Mouse (Mus musculus): ENCODE data around the gene Tmem210. TPM values are rescaled to one million over a fixed set of nuclear protein-coding genes. Genes with fewer than 3 reads are reported as not detected.

The Tmem210 gene
- polyA plus RNA-seq, 1 experiment from 2014 or later: not detected

DNA sequence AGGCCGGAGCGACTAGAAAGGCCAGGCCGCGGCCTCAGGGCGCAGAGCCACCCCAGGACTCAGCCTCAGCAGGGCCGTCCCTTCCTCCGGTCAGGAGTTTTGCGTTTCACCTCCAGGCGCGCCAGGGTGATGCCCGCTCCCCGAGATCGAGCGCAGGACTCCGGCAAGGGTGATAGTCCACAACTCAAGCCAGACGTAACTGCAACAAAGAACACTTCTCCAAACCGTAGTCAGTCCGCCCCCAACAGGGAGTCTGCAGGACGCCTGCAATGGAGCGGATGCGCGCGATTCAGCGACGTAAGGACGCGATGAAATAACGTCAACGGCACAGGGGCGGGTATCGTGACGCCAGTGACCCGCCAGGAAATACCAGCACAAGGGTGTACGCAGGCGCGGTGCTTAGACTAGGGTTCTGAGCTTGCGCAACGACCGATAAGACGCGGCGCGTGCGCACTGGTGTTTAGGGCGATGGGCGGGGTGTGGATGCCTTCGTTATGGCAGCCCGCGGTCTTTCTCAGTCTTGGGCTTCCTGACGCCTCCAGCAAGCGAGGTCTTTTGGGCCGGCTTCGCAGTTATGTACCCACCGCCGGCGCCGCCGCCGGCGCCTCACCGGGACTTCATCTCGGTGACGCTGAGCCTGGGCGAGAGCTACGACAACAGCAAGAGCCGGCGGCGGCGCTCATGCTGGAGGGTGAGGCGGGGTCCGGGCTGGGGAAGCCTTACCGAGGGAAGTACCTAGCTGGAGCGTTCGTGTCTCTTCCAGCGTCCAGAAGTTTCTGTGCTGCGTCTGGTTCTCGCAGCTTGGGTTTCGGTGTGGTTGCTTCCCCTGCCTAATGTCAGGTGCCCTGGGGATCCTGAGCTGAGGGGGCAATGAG lies 44.6 kb downstream of the Tmem210 start, which contains the start of gene Man1b1:
Gene Man1b1, plus strand, starts transcription at position 53 of the 875 bp plus-strand sequence.
- Histone ChIP-seq H3K4me1 (ENCODE audit: insufficient read depth) (peaks cover 18% of the 10 kb centered on the region), H3K4me2 (ENCODE audit: low read depth, low read length) (peak within 1 kb of the TSS; percentile 96), H3K36me3 (replicated peaks; ENCODE audit: insufficient read depth, low read length) (peaks cover 24% of the 10 kb centered on the region), H3K27ac (ENCODE audit: low read depth) (peak within 1 kb of the TSS; percentile 79), H3K9me3 (ENCODE audit: low read length) (no peaks in the 10 kb centered on the region), H3K9ac (replicated peaks) (peak within 1 kb of the TSS; percentile 86), H3K27me3 (ENCODE audit: insufficient read depth, low read length) (no peaks in the 10 kb centered on the region), H3K4me3 (ENCODE audit: low read depth, low read length) (peak within 1 kb of the TSS; percentile 80)
- under 1% methylated on average over 78 of the region's 78 CpGs for WGBS (ENCODE audit: insufficient replicate concordance)
- TF ChIP-seq EP300 (IDR thresholded peaks at IDR 0.05; ENCODE audit: low read depth): no peak
- peak; percentile 56 for TF ChIP-seq CTCF (IDR thresholded peaks at IDR 0.05; ENCODE audit: low read depth)
- peak; percentile 96 for ATAC-seq
- DNase-seq: peak; percentile 100

DNA sequence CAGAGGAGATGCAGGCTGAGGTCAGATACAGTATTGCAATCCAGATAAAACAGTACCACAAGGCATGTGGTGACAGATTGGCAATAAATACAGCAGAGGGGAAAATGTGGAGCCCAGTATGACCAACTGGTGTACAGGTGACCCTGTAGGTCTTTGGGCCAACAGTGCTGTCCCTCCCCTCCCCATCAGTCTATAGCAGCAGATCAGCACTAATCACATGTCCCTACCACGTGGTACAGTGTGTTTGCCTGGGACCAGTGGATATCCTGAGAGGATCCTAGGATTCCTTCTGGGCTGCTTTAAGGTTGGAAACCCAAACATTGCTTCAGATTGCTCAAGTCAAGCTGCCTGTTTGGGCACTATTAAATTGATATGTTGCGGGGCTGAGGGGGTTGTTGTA lies 45.6 kb downstream of the Tmem210 start:
- WGBS (ENCODE audit: insufficient replicate concordance): 73% methylated on average over 2 of the region's 2 CpGs
- DNase-seq (no peak), ATAC-seq (no peak)
- peaks cover 29% of the 10 kb centered on the region for H3K36me3 ChIP-seq (replicated peaks; ENCODE audit: insufficient read depth, low read length)
- peak overlapping the region; percentile 96 for H3K4me2 ChIP-seq (ENCODE audit: low read depth, low read length)
- peak overlapping the region; percentile 80 for H3K4me3 ChIP-seq (ENCODE audit: low read depth, low read length)
- TF ChIP-seq EP300 (IDR thresholded peaks at IDR 0.05; ENCODE audit: low read depth) (no peak), CTCF (IDR thresholded peaks at IDR 0.05; ENCODE audit: low read depth) (no peak)
- H3K27me3 ChIP-seq (ENCODE audit: insufficient read depth, low read length): no peaks in the 10 kb centered on the region
- peaks cover 18% of the 10 kb centered on the region for H3K4me1 ChIP-seq (ENCODE audit: insufficient read depth)
- H3K9me3 ChIP-seq (ENCODE audit: low read length): no peaks in the 10 kb centered on the region
- peak overlapping the region; percentile 86 for H3K9ac ChIP-seq (replicated peaks)
- peak overlapping the region; percentile 69; the same call in 1 of the 2 replicates for H3K27ac ChIP-seq (ENCODE audit: low read depth)

GRCm38 (mm10) chr2:25338303-25338702 lies 50.4 kb downstream of the Tmem210 start:
- ATAC-seq (no peak), DNase-seq (no peak)
- Histone ChIP-seq H3K4me1 (ENCODE audit: insufficient read depth) (peaks cover 4% of the 10 kb centered on the region), H3K4me3 (ENCODE audit: low read depth, low read length) (no peak overlapping the region), H3K27me3 (ENCODE audit: insufficient read depth, low read length) (no peaks in the 10 kb centered on the region), H3K9me3 (ENCODE audit: low read length) (no peaks in the 10 kb centered on the region), H3K4me2 (ENCODE audit: low read depth, low read length) (no peak overlapping the region), H3K9ac (replicated peaks) (no peak overlapping the region), H3K36me3 (replicated peaks; ENCODE audit: insufficient read depth, low read length) (peaks cover 52% of the 10 kb centered on the region), H3K27ac (ENCODE audit: low read depth) (no peak overlapping the region)
- WGBS (ENCODE audit: insufficient replicate concordance): 87% methylated on average over 6 of the region's 6 CpGs
- TF ChIP-seq CTCF (IDR thresholded peaks at IDR 0.05; ENCODE audit: low read depth): no peak
- TF ChIP-seq EP300 (IDR thresholded peaks at IDR 0.05; ENCODE audit: low read depth): no peak

Other genes with a start within 250 kb of the Tmem210 start
- 29.0 and 32.1 TPM in 2 replicates for gene Nsmf, start 233.8 kb upstream of the Tmem210 start, polyA plus RNA-seq (2015; fragmentation: Nextera tagmentation; extraction: Ambion mirVana)
- gene Entpd8, start 207.8 kb upstream of the Tmem210 start, polyA plus RNA-seq (2015; fragmentation: Nextera tagmentation; extraction: Ambion mirVana): 23.8 and 25.9 TPM in 2 replicates
- 0.52 and 0.59 TPM in 2 replicates for gene Noxa1, start 193.0 kb upstream of the Tmem210 start, polyA plus RNA-seq (2015; fragmentation: Nextera tagmentation; extraction: Ambion mirVana)
- gene Nrarp, start 107.4 kb upstream of the Tmem210 start, polyA plus RNA-seq (2015; fragmentation: Nextera tagmentation; extraction: Ambion mirVana): 1.3 and 1.7 TPM in 2 replicates
- 5.4 and 6.0 TPM in 2 replicates for gene Tor4a, start 91.3 kb upstream of the Tmem210 start, polyA plus RNA-seq (2015; fragmentation: Nextera tagmentation; extraction: Ambion mirVana)
- gene Nelfb, start 76.7 kb upstream of the Tmem210 start, polyA plus RNA-seq (2015; fragmentation: Nextera tagmentation; extraction: Ambion mirVana): 19.3 and 22.3 TPM in 2 replicates
- gene Stpg3, start 73.5 kb upstream of the Tmem210 start, polyA plus RNA-seq (2015; fragmentation: Nextera tagmentation; extraction: Ambion mirVana): not detected in 2 replicates
- not detected in 2 replicates for gene Fam166a, start 69.4 kb upstream of the Tmem210 start, polyA plus RNA-seq (2015; fragmentation: Nextera tagmentation; extraction: Ambion mirVana)
- gene Tubb4b, start 63.4 kb upstream of the Tmem210 start, polyA plus RNA-seq (2015; fragmentation: Nextera tagmentation; extraction: Ambion mirVana): 263 and 294 TPM in 2 replicates
- gene Slc34a3, start 53.8 kb upstream of the Tmem210 start, polyA plus RNA-seq (2015; fragmentation: Nextera tagmentation; extraction: Ambion mirVana): not detected in 2 replicates
- not detected in 2 replicates for gene Rnf224, start 51.4 kb upstream of the Tmem210 start, polyA plus RNA-seq (2015; fragmentation: Nextera tagmentation; extraction: Ambion mirVana)
- 0.11 TPM in 1 of 2 replicates, not detected in the other for gene Rnf208, start 45.9 kb upstream of the Tmem210 start, polyA plus RNA-seq (2015; fragmentation: Nextera tagmentation; extraction: Ambion mirVana)
- gene Cysrt1, start 45.7 kb upstream of the Tmem210 start, polyA plus RNA-seq (2015; fragmentation: Nextera tagmentation; extraction: Ambion mirVana): not detected in 2 replicates
- gene AL732309.1, start 41.3 kb upstream of the Tmem210 start, polyA plus RNA-seq (2015; fragmentation: Nextera tagmentation; extraction: Ambion mirVana): 1.2 and 1.4 TPM in 2 replicates
- gene Tmem203, start 32.7 kb upstream of the Tmem210 start, polyA plus RNA-seq (2015; fragmentation: Nextera tagmentation; extraction: Ambion mirVana): 34.0 and 37.1 TPM in 2 replicates
- gene Tprn, start 25.5 kb upstream of the Tmem210 start, polyA plus RNA-seq (2015; fragmentation: Nextera tagmentation; extraction: Ambion mirVana): 5.3 TPM in 2 replicates
- gene Ssna1, start 15.7 kb upstream of the Tmem210 start, polyA plus RNA-seq (2015; fragmentation: Nextera tagmentation; extraction: Ambion mirVana): 77.2 and 81.7 TPM in 2 replicates
- 19.8 and 22.8 TPM in 2 replicates for gene Anapc2, start 15.7 kb upstream of the Tmem210 start, polyA plus RNA-seq (2015; fragmentation: Nextera tagmentation; extraction: Ambion mirVana)
- not detected in 2 replicates for gene Lrrc26, start 1.8 kb downstream of the Tmem210 start, polyA plus RNA-seq (2015; fragmentation: Nextera tagmentation; extraction: Ambion mirVana)
- gene Grin1, start 31.0 kb downstream of the Tmem210 start, polyA plus RNA-seq (2015; fragmentation: Nextera tagmentation; extraction: Ambion mirVana): not detected in 2 replicates
- 15.7 and 16.5 TPM in 2 replicates for gene Man1b1, start 44.2 kb downstream of the Tmem210 start, polyA plus RNA-seq (2015; fragmentation: Nextera tagmentation; extraction: Ambion mirVana)
- gene Dpp7, start 68.2 kb downstream of the Tmem210 start, polyA plus RNA-seq (2015; fragmentation: Nextera tagmentation; extraction: Ambion mirVana): 12.8 and 15.4 TPM in 2 replicates
- 18.7 and 19.4 TPM in 2 replicates for gene Uap1l1, start 77.5 kb downstream of the Tmem210 start, polyA plus RNA-seq (2015; fragmentation: Nextera tagmentation; extraction: Ambion mirVana)
- 5.5 and 7.4 TPM in 2 replicates for gene Sapcd2, start 84.2 kb downstream of the Tmem210 start, polyA plus RNA-seq (2015; fragmentation: Nextera tagmentation; extraction: Ambion mirVana)
- gene Entpd2, start 107.7 kb downstream of the Tmem210 start, polyA plus RNA-seq (2015; fragmentation: Nextera tagmentation; extraction: Ambion mirVana): 2.9 and 3.6 TPM in 2 replicates
- 5.2 and 5.4 TPM in 2 replicates for gene Npdc1, start 111.2 kb downstream of the Tmem210 start, polyA plus RNA-seq (2015; fragmentation: Nextera tagmentation; extraction: Ambion mirVana)
- gene Fut7, start 135.1 kb downstream of the Tmem210 start, polyA plus RNA-seq (2015; fragmentation: Nextera tagmentation; extraction: Ambion mirVana): 0.78 and 0.97 TPM in 2 replicates
- 0.71 and 0.87 TPM in 2 replicates for gene Abca2, start 140.6 kb downstream of the Tmem210 start, polyA plus RNA-seq (2015; fragmentation: Nextera tagmentation; extraction: Ambion mirVana)
- 0.77 and 1.4 TPM in 2 replicates for gene Clic3, start 168.7 kb downstream of the Tmem210 start, polyA plus RNA-seq (2015; fragmentation: Nextera tagmentation; extraction: Ambion mirVana)
- gene Paxx, start 172.9 kb downstream of the Tmem210 start, polyA plus RNA-seq (2015; fragmentation: Nextera tagmentation; extraction: Ambion mirVana): 14.7 and 17.1 TPM in 2 replicates
- gene Ptgds, start 181.9 kb downstream of the Tmem210 start, polyA plus RNA-seq (2015; fragmentation: Nextera tagmentation; extraction: Ambion mirVana): 0.83 and 1.0 TPM in 2 replicates
- gene Lcn12, start 205.8 kb downstream of the Tmem210 start, polyA plus RNA-seq (2015; fragmentation: Nextera tagmentation; extraction: Ambion mirVana): not detected in 2 replicates
- 26.7 and 26.9 TPM in 2 replicates for gene Fbxw5, start 212.6 kb downstream of the Tmem210 start, polyA plus RNA-seq (2015; fragmentation: Nextera tagmentation; extraction: Ambion mirVana)
- gene C8g, start 213.6 kb downstream of the Tmem210 start, polyA plus RNA-seq (2015; fragmentation: Nextera tagmentation; extraction: Ambion mirVana): 106 and 107 TPM in 2 replicates